In the genomic region with DNA sequence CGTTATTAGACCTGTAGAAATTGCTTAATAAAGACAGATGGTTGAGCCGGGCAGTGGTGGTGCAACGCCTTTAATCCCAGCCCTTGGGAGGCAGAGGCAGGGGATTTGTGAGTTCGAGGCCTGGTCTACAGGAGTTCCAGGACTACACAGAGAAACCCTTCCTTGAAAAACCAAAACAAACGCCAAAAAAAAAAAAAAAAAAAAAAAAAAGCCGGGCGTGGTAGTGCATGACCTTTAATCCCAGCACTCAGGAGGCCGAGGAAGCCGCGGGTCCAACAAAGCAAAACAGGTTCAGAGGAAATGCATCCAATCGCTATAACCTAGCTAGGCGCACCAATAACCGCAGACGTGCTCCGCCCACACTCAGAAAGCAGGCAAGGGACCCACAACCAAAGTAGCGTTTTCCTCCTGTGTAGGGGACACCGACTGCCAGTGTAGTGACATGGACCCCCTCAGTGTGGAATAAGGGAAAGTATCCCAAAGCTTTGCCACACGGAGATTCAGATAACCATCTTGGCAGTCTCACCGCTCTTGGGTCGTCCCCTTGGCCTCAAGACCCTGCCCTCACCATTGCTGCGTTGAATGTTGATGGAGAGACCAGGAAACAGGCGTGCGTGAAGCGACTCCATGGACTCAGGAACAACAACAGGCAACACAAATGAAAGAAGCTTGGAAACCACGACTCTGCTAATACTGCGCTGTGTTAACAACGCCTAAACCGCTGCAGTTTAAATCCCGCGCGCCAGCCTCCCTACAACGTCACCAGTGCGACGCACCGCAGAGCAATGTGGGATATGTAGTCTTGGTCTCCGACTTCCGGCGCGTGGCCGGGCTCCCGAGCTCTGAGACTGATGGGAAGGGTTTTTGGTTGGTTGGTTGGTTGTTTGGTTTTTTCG, we compare ENCODE assay signal across 8 mouse cellular contexts. TPM values are rescaled to one million over a fixed set of nuclear protein-coding genes. Genes with fewer than 3 reads are reported as not detected.
DNase-seq lines count a peak whose midpoint lies in the region; ATAC-seq and TF ChIP-seq lines count a peak whose summit lies in the region.

A gene (minus strand): TSS at position 777 of the 896 bp plus-strand sequence.

- no peaks in the 10 kb centered on the region for H3K4me1 ChIP-seq in hindbrain, postnatal 0 days (ENCODE audit: insufficient read depth, low read length)

- no peak for TF ChIP-seq CTCF in hindbrain, postnatal 0 days (IDR thresholded peaks at IDR 0.05; ENCODE audit: low read depth)
- peak; percentile 5; the same call in 1 of the 2 replicates for TF ChIP-seq CTCF in left cerebral cortex, adult 2 months (IDR thresholded peaks at IDR 0.05)

- H3K9ac ChIP-seq in hindbrain, postnatal 0 days (replicated peaks; ENCODE audit: low read length): peak within 1 kb of the TSS; percentile 43

- 2% methylated on average over 42 of the region's 42 CpGs for WGBS in hindbrain, postnatal 0 days

- H3K27ac ChIP-seq in hindbrain, postnatal 0 days: peak within 1 kb of the TSS; percentile 68; the same call in 1 of the 2 replicates
- peak within 1 kb of the TSS; percentile 87 for H3K27ac ChIP-seq in left cerebral cortex, adult 2 months

- no peaks in the 10 kb centered on the region for H3K36me3 ChIP-seq in hindbrain, postnatal 0 days (ENCODE audit: insufficient read depth, low read length)

- no peaks in the 10 kb centered on the region for H3K9me3 ChIP-seq in hindbrain, postnatal 0 days (ENCODE audit: low read length)

- no peaks in the 10 kb centered on the region for H3K27me3 ChIP-seq in hindbrain, postnatal 0 days (ENCODE audit: insufficient read depth, low read length)

- peak within 1 kb of the TSS; percentile 91 for H3K4me2 ChIP-seq in hindbrain, postnatal 0 days (ENCODE audit: low read depth, low read length)

- peak; percentile 98 for ATAC-seq in hindbrain, postnatal 0 days
- ATAC-seq in megakaryocyte, adult 5-6 weeks (ENCODE audit: poor library complexity, severe bottlenecking): peak; percentile 100

- DNase-seq in T-cell, adult 2 months (ENCODE audit: low spot score): peak; percentile 92
- DNase-seq in cerebellum, postnatal 36 days: peak; percentile 90 to 93
- DNase-seq in gastrocnemius, adult 18-20 months (ENCODE audit: low spot score): peak; percentile 93
- peak; percentile 95 for DNase-seq in hindbrain, postnatal 0 days (ENCODE audit: low spot score)
- DNase-seq in left cerebral cortex, adult 2 months (ENCODE audit: extremely low spot score in 1 of 2, low spot score in 2 of 2): peak; percentile 89 to 94
- peak; percentile 96 for DNase-seq in right cerebral cortex, adult 2 months (ENCODE audit: low spot score in 2 of 2)
- DNase-seq in urinary bladder, postnatal 14 days (ENCODE audit: low spot score): peak; percentile 93

- H3K4me3 ChIP-seq in hindbrain, postnatal 0 days (ENCODE audit: low read length): peak within 1 kb of the TSS; percentile 59
- H3K4me3 ChIP-seq in left cerebral cortex, adult 2 months: peak within 1 kb of the TSS; percentile 55

- intact Hi-C loops in left cerebral cortex, adult 2 months (cut with DNase I): loop anchor here (2.0 kb wide), 1 partner anchor 25 kb away; a partner anchor contains a TSS

RNA-seq across cellular contexts. Expression of the gene that starts here (rescaled TPM):
- not detected for total RNA-seq in gastrocnemius, adult 18-20 months (2021)
- 5.0 and 8.4 TPM in 2 replicates for total RNA-seq in hindbrain, postnatal 0 days (2014; rRNA removed)
- polyA plus RNA-seq in hindbrain, postnatal 0 days (2015; fragmentation: Nextera tagmentation; extraction: Ambion mirVana): 6.9 and 10.1 TPM in 2 replicates
- total RNA-seq in left cerebral cortex, adult 2 months (2021): not detected
- 30.3 and 30.4 TPM in 2 replicates for total RNA-seq in megakaryocyte, adult 5-6 weeks (2015)
- 44.9 and 50.4 TPM in 2 replicates for total RNA-seq in megakaryocyte, adult 5-6 weeks (2017)

Comparison
In these comparisons a context has a peak if more than half of its experiments do, and no peak if none do; other contexts are left out.
1. Peak in every context shown above with its lines: DNase-seq, ATAC-seq, H3K4me3 ChIP-seq and H3K27ac ChIP-seq.
2. Peak in DNase-seq in gastrocnemius, adult 18-20 months; RNA of the gene not detected or under 1 TPM.
3. Peak in DNase-seq, H3K4me3 ChIP-seq and H3K27ac ChIP-seq in left cerebral cortex, adult 2 months; RNA of the gene not detected or under 1 TPM.